Mouse (Mus musculus): ENCODE data around the gene Myh14.
A peak's percentile ranks its signal among the peaks of the same experiment; 100 is the strongest.

DNA sequence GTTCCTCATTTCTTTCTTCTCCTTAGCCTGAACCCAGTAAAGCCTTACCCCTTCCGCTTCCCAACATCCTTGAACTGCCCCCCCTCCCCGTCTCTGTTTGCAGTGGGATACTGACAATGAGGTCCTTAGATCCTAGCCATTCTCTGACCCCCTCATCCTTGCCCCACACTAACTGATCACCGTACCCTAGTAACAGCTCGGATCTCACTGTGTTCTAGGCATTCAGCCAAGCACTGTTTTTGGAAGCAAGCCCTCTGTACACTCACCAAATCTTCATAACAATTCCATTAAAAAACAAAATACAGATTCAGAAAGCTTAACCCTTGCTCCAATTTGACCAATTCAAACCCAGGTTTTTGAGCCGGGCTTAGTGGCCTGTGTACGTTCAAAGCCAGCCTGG lies 76.4 kb downstream of the Myh14 start:
- no peak for TF ChIP-seq CTCF (IDR thresholded peaks at IDR 0.05; ENCODE audit: borderline replicate concordance, insufficient read depth, low read depth, low read length)
- peak; percentile 8; the same call in 1 of the 2 replicates for TF ChIP-seq POLR2A (IDR thresholded peaks at IDR 0.05; ENCODE audit: borderline replicate concordance, insufficient read depth, low read length)
